Mouse (Mus musculus): ENCODE data around the gene Grin1. TPM values are rescaled to one million over a fixed set of nuclear protein-coding genes. Genes with fewer than 3 reads are reported as not detected.

The Grin1 gene
- polyA plus RNA-seq, 1 experiment from 2014 or later: 5.6 TPM

Other genes starting within 250 kb of the Grin1 start
- not detected in 2 replicates for gene Entpd8, start 238.9 kb downstream of the Grin1 start, polyA plus RNA-seq (2015; fragmentation: Nextera tagmentation; extraction: Ambion mirVana)
- gene Noxa1, start 224.0 kb downstream of the Grin1 start, polyA plus RNA-seq (2015; fragmentation: Nextera tagmentation; extraction: Ambion mirVana): not detected in 2 replicates
- 29.2 and 30.8 TPM in 2 replicates for gene Nrarp, start 138.4 kb downstream of the Grin1 start, polyA plus RNA-seq (2015; fragmentation: Nextera tagmentation; extraction: Ambion mirVana)
- gene Tor4a, start 122.3 kb downstream of the Grin1 start, polyA plus RNA-seq (2015; fragmentation: Nextera tagmentation; extraction: Ambion mirVana): 0.66 and 0.78 TPM in 2 replicates
- gene Nelfb, start 107.7 kb downstream of the Grin1 start, polyA plus RNA-seq (2015; fragmentation: Nextera tagmentation; extraction: Ambion mirVana): 95.4 and 104 TPM in 2 replicates
- not detected in 2 replicates for gene Stpg3, start 104.5 kb downstream of the Grin1 start, polyA plus RNA-seq (2015; fragmentation: Nextera tagmentation; extraction: Ambion mirVana)
- gene Fam166a, start 100.4 kb downstream of the Grin1 start, polyA plus RNA-seq (2015; fragmentation: Nextera tagmentation; extraction: Ambion mirVana): 0.21 TPM in 1 of 2 replicates, not detected in the other
- gene Tubb4b, start 94.5 kb downstream of the Grin1 start, polyA plus RNA-seq (2015; fragmentation: Nextera tagmentation; extraction: Ambion mirVana): 448 and 518 TPM in 2 replicates
- not detected in 2 replicates for gene Slc34a3, start 84.8 kb downstream of the Grin1 start, polyA plus RNA-seq (2015; fragmentation: Nextera tagmentation; extraction: Ambion mirVana)
- gene Rnf224, start 82.4 kb downstream of the Grin1 start, polyA plus RNA-seq (2015; fragmentation: Nextera tagmentation; extraction: Ambion mirVana): not detected in 2 replicates
- 43.1 and 43.2 TPM in 2 replicates for gene Rnf208, start 76.9 kb downstream of the Grin1 start, polyA plus RNA-seq (2015; fragmentation: Nextera tagmentation; extraction: Ambion mirVana)
- gene Cysrt1, start 76.7 kb downstream of the Grin1 start, polyA plus RNA-seq (2015; fragmentation: Nextera tagmentation; extraction: Ambion mirVana): 0.29 TPM in 1 of 2 replicates, not detected in the other
- 4.4 and 7.1 TPM in 2 replicates for gene AL732309.1, start 72.3 kb downstream of the Grin1 start, polyA plus RNA-seq (2015; fragmentation: Nextera tagmentation; extraction: Ambion mirVana)
- gene Tmem203, start 63.7 kb downstream of the Grin1 start, polyA plus RNA-seq (2015; fragmentation: Nextera tagmentation; extraction: Ambion mirVana): 19.4 and 20.3 TPM in 2 replicates
- 9.7 and 10.8 TPM in 2 replicates for gene Tprn, start 56.6 kb downstream of the Grin1 start, polyA plus RNA-seq (2015; fragmentation: Nextera tagmentation; extraction: Ambion mirVana)
- gene Ssna1, start 46.7 kb downstream of the Grin1 start, polyA plus RNA-seq (2015; fragmentation: Nextera tagmentation; extraction: Ambion mirVana): 233 and 245 TPM in 2 replicates
- 126 and 148 TPM in 2 replicates for gene Anapc2, start 46.7 kb downstream of the Grin1 start, polyA plus RNA-seq (2015; fragmentation: Nextera tagmentation; extraction: Ambion mirVana)
- gene Tmem210, start 31.0 kb downstream of the Grin1 start, polyA plus RNA-seq (2015; fragmentation: Nextera tagmentation; extraction: Ambion mirVana): not detected in 2 replicates
- 0.14 TPM in 1 of 2 replicates, not detected in the other for gene Lrrc26, start 29.3 kb downstream of the Grin1 start, polyA plus RNA-seq (2015; fragmentation: Nextera tagmentation; extraction: Ambion mirVana)
- 59.2 and 63.2 TPM in 2 replicates for gene Man1b1, start 13.2 kb upstream of the Grin1 start, polyA plus RNA-seq (2015; fragmentation: Nextera tagmentation; extraction: Ambion mirVana)
- 22.8 and 23.3 TPM in 2 replicates for gene Dpp7, start 37.2 kb upstream of the Grin1 start, polyA plus RNA-seq (2015; fragmentation: Nextera tagmentation; extraction: Ambion mirVana)
- gene Uap1l1, start 46.5 kb upstream of the Grin1 start, polyA plus RNA-seq (2015; fragmentation: Nextera tagmentation; extraction: Ambion mirVana): 2.2 and 3.5 TPM in 2 replicates
- 49.4 and 62.3 TPM in 2 replicates for gene Sapcd2, start 53.1 kb upstream of the Grin1 start, polyA plus RNA-seq (2015; fragmentation: Nextera tagmentation; extraction: Ambion mirVana)
- 0.68 and 0.98 TPM in 2 replicates for gene Entpd2, start 76.7 kb upstream of the Grin1 start, polyA plus RNA-seq (2015; fragmentation: Nextera tagmentation; extraction: Ambion mirVana)
- 287 and 315 TPM in 2 replicates for gene Npdc1, start 80.2 kb upstream of the Grin1 start, polyA plus RNA-seq (2015; fragmentation: Nextera tagmentation; extraction: Ambion mirVana)
- 0.08 TPM in 1 of 2 replicates, not detected in the other for gene Fut7, start 104.1 kb upstream of the Grin1 start, polyA plus RNA-seq (2015; fragmentation: Nextera tagmentation; extraction: Ambion mirVana)
- gene Abca2, start 109.5 kb upstream of the Grin1 start, polyA plus RNA-seq (2015; fragmentation: Nextera tagmentation; extraction: Ambion mirVana): 5.7 and 8.2 TPM in 2 replicates
- 2.4 and 3.2 TPM in 2 replicates for gene Clic3, start 137.7 kb upstream of the Grin1 start, polyA plus RNA-seq (2015; fragmentation: Nextera tagmentation; extraction: Ambion mirVana)
- 62.0 and 65.9 TPM in 2 replicates for gene Paxx, start 141.9 kb upstream of the Grin1 start, polyA plus RNA-seq (2015; fragmentation: Nextera tagmentation; extraction: Ambion mirVana)
- 7.6 and 9.7 TPM in 2 replicates for gene Ptgds, start 150.9 kb upstream of the Grin1 start, polyA plus RNA-seq (2015; fragmentation: Nextera tagmentation; extraction: Ambion mirVana)
- gene Lcn12, start 174.7 kb upstream of the Grin1 start, polyA plus RNA-seq (2015; fragmentation: Nextera tagmentation; extraction: Ambion mirVana): not detected in 2 replicates
- 97.9 and 103 TPM in 2 replicates for gene Fbxw5, start 181.6 kb upstream of the Grin1 start, polyA plus RNA-seq (2015; fragmentation: Nextera tagmentation; extraction: Ambion mirVana)
- 4.2 and 5.2 TPM in 2 replicates for gene C8g, start 182.5 kb upstream of the Grin1 start, polyA plus RNA-seq (2015; fragmentation: Nextera tagmentation; extraction: Ambion mirVana)
- 30.9 and 33.3 TPM in 2 replicates for gene Traf2, start 227.8 kb upstream of the Grin1 start, polyA plus RNA-seq (2015; fragmentation: Nextera tagmentation; extraction: Ambion mirVana)
- gene Edf1, start 238.7 kb upstream of the Grin1 start, polyA plus RNA-seq (2015; fragmentation: Nextera tagmentation; extraction: Ambion mirVana): 383 and 401 TPM in 2 replicates